Mouse (Mus musculus): ENCODE results near the gene Defb19. TPM values are rescaled to one million over a fixed set of nuclear protein-coding genes. Genes with fewer than 3 reads are reported as not detected.

The Defb19 gene
- total RNA-seq, 2 experiments from 2014 or later = not detected

GRCm38 (mm10) chr2:152589021-152589420 lies 8.9 kb upstream of the Defb19 start:
- no peak for DNase-seq (ENCODE audit: low spot score in 2 of 2)
- intact Hi-C loops (cut with DNase I) = no loop called here

DNA sequence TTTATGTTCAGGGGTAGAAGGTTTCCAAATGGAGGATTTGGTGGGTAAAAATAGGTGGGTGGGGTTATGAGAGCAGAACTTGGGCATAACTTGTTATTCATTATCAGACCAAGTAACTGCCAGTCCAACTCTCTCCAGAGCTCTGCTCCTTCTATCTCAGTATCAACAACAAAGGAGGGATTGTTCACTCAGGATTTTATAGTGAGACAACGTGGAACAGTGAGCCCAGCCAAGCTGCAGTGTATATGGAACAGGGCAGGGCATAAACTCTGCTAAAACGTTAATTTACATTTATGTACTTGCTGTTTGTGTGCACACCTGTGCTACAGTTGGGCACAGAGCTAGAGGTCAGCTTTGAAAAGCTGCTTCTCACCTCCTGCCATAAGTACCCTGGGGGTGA lies 8.3 kb upstream of the Defb19 start:
- intact Hi-C loops (cut with DNase I) = no loop called here

GRCm38 (mm10) chr2:152586926-152587560 lies 6.9 kb upstream of the Defb19 start:
- no peak for DNase-seq (ENCODE audit: low spot score in 2 of 2)
- intact Hi-C loops (cut with DNase I) = no loop called here

More for the DNA sequence above, 8.3 kb upstream of the Defb19 start:
- no peak for DNase-seq (ENCODE audit: low spot score in 2 of 2)

- no peak for DNase-seq (ENCODE audit: low spot score in 2 of 2)
- intact Hi-C loops (cut with DNase I) = no loop called here
These were observed 500 bp upstream of the Defb19 start for GRCm38 (mm10) chr2:152580612-152581011.

GRCm38 (mm10) chr2:152573484-152573883 lies 6.6 kb downstream of the Defb19 start:
- intact Hi-C loops (cut with DNase I) = no loop called here
- DNase-seq (ENCODE audit: low spot score in 2 of 2) = no peak

DNA sequence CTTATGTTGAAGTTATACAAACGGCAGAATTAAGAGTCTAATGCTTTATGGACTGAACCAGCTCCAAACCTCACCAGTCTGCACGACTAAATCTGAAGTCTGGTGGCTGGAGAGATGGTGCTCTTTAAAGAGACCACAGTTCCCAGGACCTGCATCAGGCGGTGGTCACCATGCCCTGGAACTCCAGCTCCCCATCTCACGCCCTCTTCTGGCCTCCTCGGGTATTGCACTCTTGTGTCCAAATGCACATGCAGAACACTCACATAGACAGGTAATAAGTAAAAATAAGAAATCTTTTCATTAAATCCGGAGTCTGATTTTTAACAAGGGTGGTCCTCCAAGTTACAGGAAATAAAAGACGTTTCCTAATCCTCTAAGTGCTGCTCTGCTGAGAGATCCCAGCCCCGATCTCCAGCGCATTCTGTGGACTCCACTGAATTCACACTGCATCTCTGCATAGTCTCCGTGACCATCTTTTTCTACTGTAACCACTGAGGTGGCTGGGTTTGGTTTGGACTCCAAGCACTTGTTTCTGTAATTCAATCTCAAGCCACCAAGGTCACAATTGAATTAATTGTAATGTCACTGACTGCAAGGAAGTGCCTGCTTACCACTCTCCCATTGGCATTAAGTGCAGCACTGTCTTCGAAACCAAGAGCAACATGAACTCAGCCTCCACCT lies 7.9 kb downstream of the Defb19 start, which contains the start of gene Defb21:
TSS of gene Defb21 (plus strand) at position 631 of the 681 bp plus-strand sequence.
- no peak for DNase-seq (ENCODE audit: low spot score in 2 of 2)
- intact Hi-C loops (cut with DNase I) = no loop called here

DNA sequence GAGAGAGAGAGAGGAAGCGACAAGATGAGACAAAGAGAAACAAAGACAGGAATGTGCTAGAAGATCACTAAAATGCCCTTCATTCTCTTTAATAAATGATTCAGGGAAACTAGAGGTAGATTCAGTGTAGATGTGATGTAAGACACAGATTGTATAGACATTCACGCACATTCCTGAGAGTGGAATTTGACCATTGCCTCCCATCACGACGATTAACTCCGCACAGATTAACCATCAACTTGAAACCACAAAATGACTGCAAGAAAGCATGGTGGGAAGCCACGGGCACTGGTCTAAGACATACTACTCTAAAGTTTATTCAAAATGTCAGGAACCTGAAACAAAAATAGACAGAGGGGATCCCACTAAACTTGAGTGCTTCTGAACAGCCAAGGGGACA lies 9.8 kb downstream of the Defb19 start:
- no peak for DNase-seq (ENCODE audit: low spot score in 2 of 2)
- intact Hi-C loops (cut with DNase I) = no loop called here

DNA sequence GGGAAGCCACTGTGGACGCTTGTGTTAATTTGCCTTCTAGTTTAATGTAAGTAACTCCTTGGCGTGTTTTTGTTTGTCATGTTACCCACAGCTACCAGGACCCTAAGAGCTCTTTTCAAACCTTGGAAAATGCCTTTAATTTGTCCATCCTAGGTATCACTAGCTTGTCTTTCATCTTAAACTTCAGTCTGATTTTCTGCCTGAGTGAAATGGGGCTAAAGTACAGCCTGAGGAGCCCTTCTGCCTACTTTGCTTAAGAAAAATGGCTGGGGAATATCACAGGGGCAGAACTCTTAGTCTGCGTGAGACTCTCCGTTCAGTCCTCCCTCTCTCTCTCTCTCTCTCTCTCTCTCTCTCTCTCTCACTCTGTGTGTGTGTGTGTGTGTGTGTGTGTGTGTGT lies 10.2 kb downstream of the Defb19 start:
- DNase-seq (ENCODE audit: low spot score in 2 of 2) = no peak
- intact Hi-C loops (cut with DNase I) = no loop called here

- intact Hi-C loops (cut with DNase I) = no loop called here
These were observed 11.1 kb downstream of the Defb19 start, which contains the start of gene Gm17416 for GRCm38 (mm10) chr2:152569038-152569437. Gm17416 (plus strand) TSS chr2:152569338.

GRCm38 (mm10) chr2:152556655-152557054 lies 23.5 kb downstream of the Defb19 start:
- no peak for DNase-seq (ENCODE audit: low spot score in 2 of 2)
- intact Hi-C loops (cut with DNase I) = no loop called here

More at GRCm38 (mm10) chr2:152569038-152569437, 11.1 kb downstream of the Defb19 start, which contains the start of gene Gm17416:
- no peak for DNase-seq (ENCODE audit: low spot score in 2 of 2)

- intact Hi-C loops (cut with DNase I) = no loop called here
- peak; percentile 37 to 50 for DNase-seq (ENCODE audit: low spot score in 2 of 2)
These were observed 26.2 kb downstream of the Defb19 start for GRCm38 (mm10) chr2:152553774-152554423.

- no peak for DNase-seq (ENCODE audit: low spot score in 2 of 2)
- intact Hi-C loops (cut with DNase I) = no loop called here
These were observed 32.0 kb downstream of the Defb19 start for GRCm38 (mm10) chr2:152548124-152548523.

- peak; percentile 37 to 52 for DNase-seq (ENCODE audit: low spot score in 2 of 2)
- intact Hi-C loops (cut with DNase I) = loop anchor here (2.0 to 5.0 kb wide), 2 partner anchors 74 to 92 kb away; no protein-coding TSS in a partner anchor
These were observed 35.4 kb downstream of the Defb19 start for GRCm38 (mm10) chr2:152544691-152545090.

DNA sequence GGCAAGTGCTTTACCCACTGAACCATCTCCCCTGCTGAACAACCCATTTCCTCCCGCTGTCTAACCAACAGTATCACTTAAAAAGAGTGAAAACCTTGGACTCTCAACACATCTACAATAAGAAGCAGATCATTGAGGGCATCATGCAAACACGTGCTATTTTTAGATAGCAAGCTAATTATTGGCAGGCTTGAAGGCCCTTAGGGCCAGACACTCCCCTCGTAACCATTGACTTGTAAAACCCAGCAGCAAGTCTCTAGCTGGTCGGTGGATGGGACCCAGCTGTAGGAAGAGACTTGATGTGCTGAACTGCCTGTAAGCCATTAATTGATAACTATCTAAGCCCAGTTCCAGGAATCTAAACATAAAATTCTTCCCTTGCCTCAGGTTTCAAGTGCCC lies 36.6 kb downstream of the Defb19 start:
- DNase-seq (ENCODE audit: low spot score in 2 of 2) = no peak
- intact Hi-C loops (cut with DNase I) = loop anchor here (5.0 kb wide), 1 partner anchor 91 kb away; no protein-coding TSS in a partner anchor

DNA sequence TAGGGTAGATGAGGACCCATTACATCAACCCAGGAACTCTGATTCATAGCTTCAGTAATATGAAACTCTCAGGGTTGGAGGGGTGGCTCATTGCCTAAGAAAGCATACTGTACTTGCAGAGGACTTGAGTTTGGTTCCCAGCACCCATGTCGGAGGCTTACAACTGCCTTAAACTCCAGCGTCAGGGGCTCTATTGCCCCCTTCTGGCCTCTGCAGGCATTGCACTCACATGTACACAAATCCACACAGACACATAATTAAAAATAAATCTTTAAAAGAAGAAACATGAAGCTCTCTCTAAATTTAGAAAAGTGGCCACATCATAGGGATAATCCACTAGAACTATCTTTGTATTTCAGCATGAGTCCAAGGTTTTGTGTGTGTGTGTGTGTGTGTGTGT lies 37.2 kb downstream of the Defb19 start:
- DNase-seq (ENCODE audit: low spot score in 2 of 2) = no peak
- intact Hi-C loops (cut with DNase I) = loop anchor here (5.0 kb wide), 1 partner anchor 91 kb away; no protein-coding TSS in a partner anchor

- DNase-seq (ENCODE audit: low spot score in 2 of 2) = no peak
- intact Hi-C loops (cut with DNase I) = loop anchor here (5.0 kb wide), 1 partner anchor 90 kb away; no protein-coding TSS in a partner anchor
These were observed 38.1 kb downstream of the Defb19 start for GRCm38 (mm10) chr2:152541979-152542378.

GRCm38 (mm10) chr2:152539944-152540710 lies 40.0 kb downstream of the Defb19 start, which contains the start of gene Defb29:
Defb29 (minus strand) TSS chr2:152540098.
- no peak for DNase-seq (ENCODE audit: low spot score in 2 of 2)

More at GRCm38 (mm10) chr2:152539944-152540710, 40.0 kb downstream of the Defb19 start, which contains the start of gene Defb29:
- intact Hi-C loops (cut with DNase I) = loop anchor here (5.0 kb wide), 1 partner anchor 88 kb away; no protein-coding TSS in a partner anchor

All from left cerebral cortex, postnatal 36 days (tissue).